Mouse (Mus musculus) adrenal gland, adult 2 months (tissue): ENCODE data around the gene Bet1l. TPM values are rescaled to one million over a fixed set of nuclear protein-coding genes. Genes with fewer than 3 reads are reported as not detected.
A peak's percentile ranks its signal among the peaks of the same experiment; 100 is the strongest.

Source experiments
- DNase-seq: peaks from one replicate; pipeline ENCODE4 v3.0.0; 2021
- polyA plus RNA-seq: library from polyadenylated mRNA; depleted of rRNA; stranded (reverse); fragments of >200 nt; gene quantifications from 2 replicates; pipeline ENCODE4 v1.2.3, GENCODE M21; 2012
- total RNA-seq, 2 experiments: library from RNA; stranded (reverse); gene quantifications; 2 replicates each; pipeline ENCODE4 v1.2.3; 2021

Gene Bet1l
- total and polyA plus RNA-seq, 3 experiments: 20.2 to 34.7 (median 32.0) TPM

- no peak for DNase-seq
Observed at GRCm38 (mm10) chr7:140858746-140859145, 1.4 kb upstream of the Bet1l start.

- DNase-seq: peak; percentile 96
Observed at GRCm38 (mm10) chr7:140856785-140857549, 410 bp downstream of the Bet1l start, which contains the start of gene Ric8a. Gene Ric8a (plus strand): TSS chr7:140856957.

- DNase-seq: peak; percentile 93
Observed at GRCm38 (mm10) chr7:140855860-140856784, 1.3 kb downstream of the Bet1l start, which contains the start of gene Gm45785. Gene Gm45785 (minus strand): TSS chr7:140856331.

- no peak for DNase-seq
Observed at GRCm38 (mm10) chr7:140855181-140855580, 2.2 kb downstream of the Bet1l start.

GRCm38 (mm10) chr7:140854483-140854882 is 2.9 kb downstream of the Bet1l start:
- DNase-seq: no peak

GRCm38 (mm10) chr7:140853386-140853785 is 4.0 kb downstream of the Bet1l start:
- DNase-seq: peak; percentile 81

GRCm38 (mm10) chr7:140851916-140852315 is 5.5 kb downstream of the Bet1l start:
- DNase-seq: peak; percentile 75

- DNase-seq: no peak
Observed at GRCm38 (mm10) chr7:140848591-140848990, 8.8 kb downstream of the Bet1l start.

GRCm38 (mm10) chr7:140847755-140848580 is 9.4 kb downstream of the Bet1l start, which contains the start of gene Odf3:
Gene Odf3 (plus strand): TSS chr7:140847805.
- peak; percentile 87 for DNase-seq

GRCm38 (mm10) chr7:140846676-140847075 is 10.7 kb downstream of the Bet1l start:
- DNase-seq: peak; percentile 49

- DNase-seq: no peak
Observed at GRCm38 (mm10) chr7:140845683-140846082, 11.7 kb downstream of the Bet1l start.

GRCm38 (mm10) chr7:140844905-140845665 is 12.3 kb downstream of the Bet1l start, which contains the start of gene Scgb1c1:
Gene Scgb1c1 (plus strand): TSS chr7:140845547.
- DNase-seq: peak; percentile 89

GRCm38 (mm10) chr7:140843806-140844205 is 13.6 kb downstream of the Bet1l start:
- no peak for DNase-seq

GRCm38 (mm10) chr7:140840750-140841735 is 16.3 kb downstream of the Bet1l start:
- no peak for DNase-seq

- DNase-seq: no peak
Observed at GRCm38 (mm10) chr7:140839556-140839955, 17.8 kb downstream of the Bet1l start.

- DNase-seq: no peak
Observed at GRCm38 (mm10) chr7:140836243-140837115, 20.9 kb downstream of the Bet1l start.

- DNase-seq: no peak
Observed at GRCm38 (mm10) chr7:140835758-140836087, 21.7 kb downstream of the Bet1l start.

GRCm38 (mm10) chr7:140834968-140835757 is 22.2 kb downstream of the Bet1l start, which contains the start of gene Urah:
Gene Urah (plus strand): TSS chr7:140835018.
- peak; percentile 79 for DNase-seq
